Mouse (Mus musculus): ENCODE results near the gene Prr29. TPM values are rescaled to one million over a fixed set of nuclear protein-coding genes. Genes with fewer than 3 reads are reported as not detected.
A peak's percentile ranks its signal among the peaks of the same experiment; 100 is the strongest.

The Prr29 gene
- polyA plus RNA-seq, 1 experiment from 2014 or later, result 0.92 TPM

DNA sequence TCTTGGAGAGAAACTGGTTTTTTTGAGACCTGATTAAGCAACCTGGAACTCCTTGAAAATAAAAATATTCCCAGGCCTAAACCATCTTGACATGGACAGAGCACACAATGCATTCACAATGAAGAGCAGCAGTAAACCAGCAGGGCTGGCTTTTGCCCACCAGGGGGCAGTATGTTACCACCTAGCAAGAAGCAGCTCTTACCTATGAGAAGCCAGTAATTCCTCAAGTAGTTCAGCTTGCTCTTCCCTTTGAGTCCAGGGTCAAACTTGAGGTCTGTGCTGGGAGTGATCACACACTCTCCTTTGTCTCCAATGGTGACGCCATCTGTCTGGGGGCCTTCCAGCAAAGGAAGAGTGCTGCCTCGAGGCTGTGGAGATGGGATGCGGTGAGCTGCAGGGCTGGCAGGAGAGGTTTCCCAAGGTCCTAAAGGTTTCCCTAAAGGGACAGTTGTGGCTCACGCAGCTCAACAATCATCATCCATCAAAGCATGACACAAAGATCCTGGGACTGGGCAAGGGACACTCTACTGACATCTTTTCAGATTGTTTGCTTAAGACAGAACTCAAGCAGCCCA lies 53.4 kb downstream of the Prr29 start:
- no peaks in the 10 kb centered on the region for H3K9me3 ChIP-seq (ENCODE audit: control insufficient read depth, low read length)
- H3K9ac ChIP-seq (ENCODE audit: low read depth, low read length), result no peak overlapping the region
- peaks cover 21% of the 10 kb centered on the region for H3K36me3 ChIP-seq (ENCODE audit: control insufficient read depth, insufficient read depth, low read length)
- H3K4me3 ChIP-seq (ENCODE audit: low read depth, low read length), result no peak overlapping the region
- ATAC-seq (ENCODE audit: low read depth) (peak; percentile 75), DNase-seq (ENCODE audit: low spot score) (peak; percentile 91)
- no peak overlapping the region for H3K27ac ChIP-seq (replicated peaks; ENCODE audit: low read depth, low read length)
- 28% methylated on average over 4 of the region's 4 CpGs for WGBS
- no peak overlapping the region for H3K4me2 ChIP-seq (ENCODE audit: low read depth, low read length)
- no peaks in the 10 kb centered on the region for H3K27me3 ChIP-seq (replicated peaks; ENCODE audit: control insufficient read depth, insufficient read depth, low read length)
- H3K4me1 ChIP-seq (ENCODE audit: control insufficient read depth, insufficient read depth, low read length), result no peaks in the 10 kb centered on the region

DNA sequence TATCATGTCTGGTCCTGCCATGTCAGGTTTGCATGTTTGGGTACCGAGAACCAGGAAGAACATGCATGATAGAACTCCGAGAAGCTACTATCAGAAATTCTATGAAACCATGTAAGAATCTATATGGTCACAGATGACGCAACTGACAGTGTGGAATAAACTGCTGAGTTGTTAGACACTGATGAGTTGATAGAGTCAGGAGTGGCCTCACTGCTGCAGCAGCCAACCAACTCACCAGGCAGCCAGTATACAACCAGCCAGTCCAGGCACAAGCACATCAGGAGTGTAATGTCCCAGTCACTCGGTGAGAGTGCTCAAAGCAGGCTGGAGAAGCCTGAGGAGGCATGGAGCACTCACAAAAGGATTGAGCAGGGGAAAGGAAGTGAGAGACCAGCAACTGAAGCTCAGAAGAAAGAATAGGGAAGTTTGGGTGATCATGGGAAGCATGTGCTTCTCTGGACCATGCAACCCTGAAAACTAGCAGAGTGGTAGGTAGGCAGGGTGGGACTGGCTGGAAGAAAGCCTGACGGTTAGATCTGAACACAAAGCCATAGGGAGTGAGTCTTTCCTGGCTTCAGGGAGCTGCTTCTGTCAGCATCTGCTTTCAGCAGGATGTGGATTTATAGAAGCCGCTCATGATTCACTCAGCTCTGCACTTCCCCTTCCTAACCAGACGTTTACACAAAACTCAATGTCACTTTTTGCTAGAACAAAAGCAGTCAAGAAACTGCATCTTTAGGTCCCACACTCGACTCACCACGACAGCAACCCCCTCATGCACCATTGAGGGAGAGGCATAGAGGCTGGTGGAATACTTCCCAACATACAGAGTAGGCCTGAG lies 54.2 kb downstream of the Prr29 start:
- no peaks in the 10 kb centered on the region for H3K4me1 ChIP-seq (ENCODE audit: control insufficient read depth, insufficient read depth, low read length)
- H3K27me3 ChIP-seq (replicated peaks; ENCODE audit: control insufficient read depth, insufficient read depth, low read length), result no peaks in the 10 kb centered on the region
- no peak overlapping the region for H3K9ac ChIP-seq (ENCODE audit: low read depth, low read length)
- peaks cover 17% of the 10 kb centered on the region; the same call in 1 of the 2 replicates for H3K36me3 ChIP-seq (ENCODE audit: control insufficient read depth, insufficient read depth, low read length)
- H3K4me3 ChIP-seq (ENCODE audit: low read depth, low read length), result no peak overlapping the region
- 73% methylated on average over 9 of the region's 9 CpGs for WGBS
- ATAC-seq (ENCODE audit: low read depth) (no peak), DNase-seq (ENCODE audit: low spot score) (no peak)
- no peak overlapping the region for H3K4me2 ChIP-seq (ENCODE audit: low read depth, low read length)
- H3K27ac ChIP-seq (replicated peaks; ENCODE audit: low read depth, low read length), result no peak overlapping the region
- H3K9me3 ChIP-seq (ENCODE audit: control insufficient read depth, low read length), result no peaks in the 10 kb centered on the region

DNA sequence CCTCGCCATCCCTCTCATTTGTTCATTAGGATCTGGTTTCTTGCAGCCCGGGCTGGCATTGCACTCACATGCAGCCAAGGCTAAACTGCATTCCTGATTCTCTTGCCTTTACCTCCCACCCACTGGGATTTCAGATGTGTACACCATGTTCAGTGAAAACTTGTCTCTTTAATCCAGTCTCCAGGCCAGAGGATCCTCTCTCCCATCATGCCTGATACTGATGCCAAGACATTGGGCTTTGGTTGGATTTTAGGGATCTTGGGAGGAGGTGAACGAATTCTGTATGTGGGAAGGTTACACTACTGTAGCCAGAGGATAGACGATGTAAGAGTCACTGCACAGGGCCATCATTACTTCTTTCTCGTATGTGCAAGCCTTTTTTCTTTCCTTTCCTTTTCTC lies 59.9 kb downstream of the Prr29 start:
- ATAC-seq (ENCODE audit: low read depth) (no peak), DNase-seq (ENCODE audit: low spot score) (no peak)
- Histone ChIP-seq H3K4me1 (ENCODE audit: control insufficient read depth, insufficient read depth, low read length) (no peaks in the 10 kb centered on the region), H3K9me3 (ENCODE audit: control insufficient read depth, low read length) (no peaks in the 10 kb centered on the region), H3K27ac (replicated peaks; ENCODE audit: low read depth, low read length) (no peak overlapping the region), H3K4me2 (ENCODE audit: low read depth, low read length) (no peak overlapping the region), H3K9ac (ENCODE audit: low read depth, low read length) (no peak overlapping the region), H3K4me3 (ENCODE audit: low read depth, low read length) (no peak overlapping the region), H3K27me3 (replicated peaks; ENCODE audit: control insufficient read depth, insufficient read depth, low read length) (no peaks in the 10 kb centered on the region), H3K36me3 (ENCODE audit: control insufficient read depth, insufficient read depth, low read length) (peaks cover 22% of the 10 kb centered on the region; the same call in 1 of the 2 replicates)
- WGBS, result 85% methylated on average over 5 of the region's 5 CpGs

DNA sequence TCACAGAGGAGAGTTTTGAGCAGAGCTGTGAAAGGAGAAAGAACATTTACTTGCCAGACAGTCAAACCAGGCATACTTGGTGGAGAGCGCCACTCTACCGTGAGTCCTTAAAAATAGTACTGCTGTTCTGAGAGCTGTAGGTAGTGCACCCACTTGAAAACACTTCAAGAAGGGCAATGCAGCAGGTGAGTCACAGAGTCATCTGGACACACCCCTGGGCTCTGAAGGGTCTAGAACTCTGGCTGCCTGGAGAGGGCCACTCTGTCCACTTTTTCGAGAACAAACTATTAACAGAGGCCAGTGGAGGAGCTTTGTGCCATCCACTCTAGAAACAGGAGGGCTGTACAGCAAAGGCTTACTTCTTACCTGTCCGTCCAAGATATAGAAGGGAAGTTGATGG lies 61.2 kb downstream of the Prr29 start:
- DNase-seq (ENCODE audit: low spot score), result no peak
- H3K4me1 ChIP-seq (ENCODE audit: control insufficient read depth, insufficient read depth, low read length), result no peaks in the 10 kb centered on the region
- no peak for ATAC-seq (ENCODE audit: low read depth)
- H3K4me3 ChIP-seq (ENCODE audit: low read depth, low read length), result no peak overlapping the region
- peaks cover 22% of the 10 kb centered on the region; the same call in 1 of the 2 replicates for H3K36me3 ChIP-seq (ENCODE audit: control insufficient read depth, insufficient read depth, low read length)
- H3K27me3 ChIP-seq (replicated peaks; ENCODE audit: control insufficient read depth, insufficient read depth, low read length), result no peaks in the 10 kb centered on the region
- no peak overlapping the region for H3K9ac ChIP-seq (ENCODE audit: low read depth, low read length)
- H3K9me3 ChIP-seq (ENCODE audit: control insufficient read depth, low read length), result no peaks in the 10 kb centered on the region
- H3K27ac ChIP-seq (replicated peaks; ENCODE audit: low read depth, low read length), result no peak overlapping the region
- WGBS, result 91% methylated on average over 4 of the region's 4 CpGs
- no peak overlapping the region for H3K4me2 ChIP-seq (ENCODE audit: low read depth, low read length)

Other genes starting within 250 kb of the Prr29 start
- gene Gm10840, start 204.6 kb upstream of the Prr29 start, polyA plus RNA-seq (2014; fragmentation: Nextera tagmentation; extraction: Ambion mirVana), result not detected in 2 replicates
- gene Limd2, start 204.6 kb upstream of the Prr29 start, polyA plus RNA-seq (2014; fragmentation: Nextera tagmentation; extraction: Ambion mirVana), result 169 and 216 TPM in 2 replicates
- 24.0 and 26.2 TPM in 2 replicates for gene Strada, start 163.3 kb upstream of the Prr29 start, polyA plus RNA-seq (2014; fragmentation: Nextera tagmentation; extraction: Ambion mirVana)
- gene Ccdc47, start 149.1 kb upstream of the Prr29 start, polyA plus RNA-seq (2014; fragmentation: Nextera tagmentation; extraction: Ambion mirVana), result 76.0 and 77.4 TPM in 2 replicates
- gene Ddx42, start 148.5 kb upstream of the Prr29 start, polyA plus RNA-seq (2014; fragmentation: Nextera tagmentation; extraction: Ambion mirVana), result 62.7 and 69.1 TPM in 2 replicates
- 47.9 and 58.1 TPM in 2 replicates for gene Ftsj3, start 109.4 kb upstream of the Prr29 start, polyA plus RNA-seq (2014; fragmentation: Nextera tagmentation; extraction: Ambion mirVana)
- gene Psmc5, start 109.3 kb upstream of the Prr29 start, polyA plus RNA-seq (2014; fragmentation: Nextera tagmentation; extraction: Ambion mirVana), result 231 and 259 TPM in 2 replicates
- 87.6 and 102 TPM in 2 replicates for gene Smarcd2, start 92.5 kb upstream of the Prr29 start, polyA plus RNA-seq (2014; fragmentation: Nextera tagmentation; extraction: Ambion mirVana)
- 0.24 and 0.74 TPM in 2 replicates for gene Tcam1, start 88.8 kb upstream of the Prr29 start, polyA plus RNA-seq (2014; fragmentation: Nextera tagmentation; extraction: Ambion mirVana)
- not detected in 2 replicates for gene Gh, start 63.6 kb upstream of the Prr29 start, polyA plus RNA-seq (2014; fragmentation: Nextera tagmentation; extraction: Ambion mirVana)
- 3.2 and 3.7 TPM in 2 replicates for gene Cd79b, start 50.7 kb upstream of the Prr29 start, polyA plus RNA-seq (2014; fragmentation: Nextera tagmentation; extraction: Ambion mirVana)
- gene Scn4a, start 12.2 kb upstream of the Prr29 start, polyA plus RNA-seq (2014; fragmentation: Nextera tagmentation; extraction: Ambion mirVana), result 0.98 and 1.5 TPM in 2 replicates
- gene Icam2, start 22.6 kb downstream of the Prr29 start, polyA plus RNA-seq (2014; fragmentation: Nextera tagmentation; extraction: Ambion mirVana), result 42.2 and 44.3 TPM in 2 replicates
- 5.9 and 7.0 TPM in 2 replicates for gene Ern1, start 122.4 kb downstream of the Prr29 start, polyA plus RNA-seq (2014; fragmentation: Nextera tagmentation; extraction: Ambion mirVana)
- 11.0 and 12.0 TPM in 2 replicates for gene Tex2, start 248.0 kb downstream of the Prr29 start, polyA plus RNA-seq (2014; fragmentation: Nextera tagmentation; extraction: Ambion mirVana)

Data from embryonic facial prominence, embryonic 14.5 days (tissue).